Mouse (Mus musculus) adrenal gland, adult 8-10 months (tissue): ENCODE data around the gene Cnpy2. TPM values are rescaled to one million over a fixed set of nuclear protein-coding genes. Genes with fewer than 3 reads are reported as not detected.
"Not testable (repeated sequence)": the region's sequence is repeated elsewhere in the genome, so short reads cannot be mapped to it uniquely, and the experiment has no call there.

Experiments
- DNase-seq: peaks from one replicate; pipeline ENCODE4 v3.0.0; 2022
- total RNA-seq, 4 experiments: library from RNA; stranded (reverse); gene quantifications; 2 replicates each; pipeline ENCODE4 v1.2.4; 2022

The Cnpy2 gene
- total RNA-seq, 4 experiments from 2014 or later: 172 to 202 (median 177) TPM

GRCm38 (mm10) chr10:128315578-128315977 lies 6.7 kb upstream of the Cnpy2 start:
- DNase-seq: no peak

- no peak for DNase-seq
Measured at GRCm38 (mm10) chr10:128321641-128322040, 618 bp upstream of the Cnpy2 start.

GRCm38 (mm10) chr10:128323516-128323915 lies 1.3 kb downstream of the Cnpy2 start:
- DNase-seq: no peak

GRCm38 (mm10) chr10:128326825-128327224 lies 4.6 kb downstream of the Cnpy2 start:
- DNase-seq: no peak

- no peak for DNase-seq
Measured at GRCm38 (mm10) chr10:128327610-128328009, 5.4 kb downstream of the Cnpy2 start.

- not testable (repeated sequence) for DNase-seq
Measured at GRCm38 (mm10) chr10:128332358-128333249, 10.3 kb downstream of the Cnpy2 start.

- peak; percentile 48 for DNase-seq
Measured at GRCm38 (mm10) chr10:128335582-128335981, 13.3 kb downstream of the Cnpy2 start.

GRCm38 (mm10) chr10:128336195-128336594 lies 13.9 kb downstream of the Cnpy2 start:
- DNase-seq: no peak

- DNase-seq: no peak
Measured at GRCm38 (mm10) chr10:128336597-128336996, 14.3 kb downstream of the Cnpy2 start.

- peak; percentile 95 for DNase-seq
Measured at GRCm38 (mm10) chr10:128337306-128338181, 15.3 kb downstream of the Cnpy2 start, which contains the start of gene Cs. Cs (plus strand) TSS chr10:128337734.

- no peak for DNase-seq
Measured at GRCm38 (mm10) chr10:128338415-128338814, 16.2 kb downstream of the Cnpy2 start.

- no peak for DNase-seq
Measured at GRCm38 (mm10) chr10:128338948-128339347, 16.7 kb downstream of the Cnpy2 start.

- DNase-seq: no peak
Measured at GRCm38 (mm10) chr10:128340257-128340656, 18.0 kb downstream of the Cnpy2 start.

GRCm38 (mm10) chr10:128343436-128343835 lies 21.2 kb downstream of the Cnpy2 start:
- DNase-seq: no peak

- DNase-seq: peak; percentile 85
Measured at GRCm38 (mm10) chr10:128344568-128345275, 22.5 kb downstream of the Cnpy2 start.

GRCm38 (mm10) chr10:128347541-128347940 lies 25.3 kb downstream of the Cnpy2 start:
- DNase-seq: no peak

GRCm38 (mm10) chr10:128358796-128359195 lies 36.5 kb downstream of the Cnpy2 start:
- DNase-seq: no peak

GRCm38 (mm10) chr10:128359226-128359625 lies 37.0 kb downstream of the Cnpy2 start:
- DNase-seq: peak; percentile 68

- no peak for DNase-seq
Measured at GRCm38 (mm10) chr10:128361836-128362235, 39.6 kb downstream of the Cnpy2 start.

- DNase-seq: no peak
Measured at GRCm38 (mm10) chr10:128362568-128362967, 40.3 kb downstream of the Cnpy2 start.

- no peak for DNase-seq
Measured at GRCm38 (mm10) chr10:128367899-128368401, 45.7 kb downstream of the Cnpy2 start.
